Mouse (Mus musculus) embryo, embryonic 10.5 days (tissue): ENCODE measurements around the gene Nrf1.

Experiments
- DNase-seq: peaks from one replicate; pipeline ENCODE4 v3.0.0-alpha.2; 2015; ENCODE audit warnings: low spot score

Nrf1 gene

DNA sequence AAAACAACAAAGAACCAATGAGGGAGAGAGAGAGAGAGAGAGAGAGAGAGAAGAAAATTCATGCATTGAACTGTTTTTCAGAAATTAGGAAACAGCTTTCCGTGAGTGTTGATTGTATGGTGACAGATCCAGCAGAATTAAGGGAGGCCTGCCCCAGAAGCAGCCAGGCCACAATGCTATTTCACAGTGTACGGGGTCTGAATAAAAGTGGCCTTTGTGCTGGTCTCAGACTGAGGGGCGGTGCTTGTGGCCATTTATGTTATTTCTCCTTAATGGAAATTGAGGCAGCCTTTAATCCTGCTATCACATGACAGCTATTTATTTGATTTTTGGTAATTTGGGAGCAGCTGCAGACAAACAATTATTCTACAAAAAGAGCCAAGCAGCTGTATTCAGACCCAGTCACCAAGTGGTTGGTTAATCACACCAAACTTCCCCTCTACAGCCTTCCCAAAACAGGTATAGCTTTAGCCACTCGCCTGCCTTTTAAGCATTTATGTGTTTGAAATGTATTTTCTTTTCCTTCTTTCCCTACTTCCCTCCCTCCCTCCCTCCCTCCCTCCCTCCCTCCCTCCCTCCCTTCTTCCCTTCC lies 31.2 kb downstream of the Nrf1 start:
- DNase-seq, result peak; percentile 32

DNA sequence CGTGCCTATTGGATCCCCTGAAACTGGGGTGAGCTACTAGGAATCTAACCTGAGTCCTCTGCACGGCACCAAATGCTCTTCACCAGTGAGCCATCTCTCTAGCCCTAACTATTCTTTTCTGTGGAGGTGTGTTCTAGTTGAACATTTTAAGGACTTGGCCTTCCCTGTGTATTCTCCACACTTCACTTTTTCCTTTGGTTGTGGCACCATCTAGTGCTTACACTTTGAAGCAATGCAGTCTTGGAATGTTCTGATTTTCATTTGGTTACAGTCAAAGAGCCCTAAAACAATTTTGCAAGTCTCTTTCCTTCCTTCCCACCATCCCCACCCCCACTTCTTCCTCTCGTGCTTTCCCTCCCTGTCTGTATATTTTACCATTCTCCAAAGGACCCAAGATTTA lies 33.6 kb downstream of the Nrf1 start:
- peak; percentile 21 for DNase-seq

GRCm38 (mm10) chr6:30083307-30083706 lies 35.5 kb downstream of the Nrf1 start:
- DNase-seq, result no peak

DNA sequence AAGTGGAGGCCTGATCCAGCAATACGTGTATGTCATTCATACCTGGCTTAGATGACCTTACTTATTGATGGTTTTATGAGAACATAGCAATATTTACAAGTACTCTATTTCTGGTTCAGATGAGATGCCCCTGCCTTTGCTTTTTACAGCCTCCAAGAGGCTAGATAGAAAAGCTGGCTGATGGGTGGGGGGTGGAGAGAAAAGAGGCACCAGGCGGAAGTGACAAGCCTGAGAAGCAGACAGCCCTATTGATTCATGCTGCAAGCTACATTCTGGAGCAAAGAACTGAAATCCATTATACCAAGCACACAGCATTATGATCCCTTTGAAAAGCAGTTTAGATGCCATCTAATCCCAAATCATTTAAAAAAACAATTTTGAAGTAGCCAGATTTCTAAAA lies 37.6 kb downstream of the Nrf1 start:
- DNase-seq, result peak; percentile 12

GRCm38 (mm10) chr6:30091221-30091620 lies 43.4 kb downstream of the Nrf1 start:
- DNase-seq, result no peak

- no peak for DNase-seq
These were observed 45.0 kb downstream of the Nrf1 start for GRCm38 (mm10) chr6:30092816-30093215.

DNA sequence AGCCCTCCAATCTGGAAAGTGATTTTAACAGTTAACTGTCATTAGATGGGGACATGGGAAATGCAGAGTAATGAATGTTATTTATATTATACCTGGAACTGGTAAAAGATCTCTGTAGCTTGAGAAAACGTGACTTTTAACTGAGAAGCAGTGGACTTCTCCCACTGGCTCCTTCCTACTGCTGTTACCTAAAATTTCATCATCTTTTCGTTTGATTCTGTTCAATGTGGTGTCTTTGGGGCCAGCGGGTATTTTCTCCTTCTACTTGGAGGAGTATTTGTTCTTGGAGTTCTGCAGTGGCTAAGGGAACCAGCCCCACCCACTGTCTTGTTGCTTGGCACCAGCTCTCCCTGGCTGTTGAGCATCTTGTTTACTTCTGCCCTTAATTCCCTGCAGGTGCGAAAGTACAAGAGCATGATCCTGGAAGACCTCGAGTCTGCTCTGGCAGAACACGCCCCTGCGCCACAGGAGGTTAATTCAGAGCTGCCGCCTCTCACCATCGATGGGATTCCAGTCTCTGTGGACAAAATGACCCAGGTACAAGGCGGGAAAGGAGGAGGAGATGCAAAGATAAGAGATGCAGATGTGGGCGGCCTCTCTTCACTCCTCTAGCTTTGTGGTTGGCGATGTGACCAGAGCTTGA lies 54.1 kb downstream of the Nrf1 start:
- DNase-seq, result no peak

GRCm38 (mm10) chr6:30106091-30106490 lies 58.3 kb downstream of the Nrf1 start:
- no peak for DNase-seq

GRCm38 (mm10) chr6:30107456-30107855 lies 59.7 kb downstream of the Nrf1 start:
- DNase-seq, result no peak

DNA sequence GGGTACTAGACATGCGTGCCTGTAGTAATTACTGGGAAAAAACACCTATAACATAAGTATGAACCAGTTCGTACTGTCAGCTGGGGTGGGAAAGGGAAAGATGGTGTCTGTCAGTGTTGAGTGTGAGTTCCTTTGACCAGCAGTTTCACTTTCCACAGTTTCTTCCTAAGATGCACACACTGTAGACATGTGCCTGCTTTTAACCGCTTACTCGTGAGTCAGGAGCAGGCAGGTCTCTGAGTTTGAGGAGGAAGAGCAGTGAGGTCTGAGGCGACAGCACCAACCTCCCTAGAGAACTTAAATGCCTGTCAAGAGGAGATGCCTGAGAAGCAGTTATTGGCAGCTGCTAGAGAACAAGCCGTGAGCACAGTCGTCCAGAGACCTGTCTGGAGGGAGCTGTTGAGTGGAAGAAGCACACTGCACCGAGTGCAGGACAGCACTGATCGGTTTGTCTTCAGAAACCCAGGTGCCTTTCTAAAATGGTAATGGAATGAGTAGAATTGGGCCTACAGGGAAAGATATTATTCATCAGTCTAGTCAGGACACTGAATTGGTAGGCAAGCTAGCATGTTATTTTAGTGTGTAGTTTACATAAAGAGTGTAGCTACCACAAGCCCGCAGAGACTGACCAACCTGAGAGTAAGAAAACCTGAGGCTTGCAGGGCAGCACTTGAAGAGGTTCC lies 62.2 kb downstream of the Nrf1 start:
- DNase-seq, result no peak

DNA sequence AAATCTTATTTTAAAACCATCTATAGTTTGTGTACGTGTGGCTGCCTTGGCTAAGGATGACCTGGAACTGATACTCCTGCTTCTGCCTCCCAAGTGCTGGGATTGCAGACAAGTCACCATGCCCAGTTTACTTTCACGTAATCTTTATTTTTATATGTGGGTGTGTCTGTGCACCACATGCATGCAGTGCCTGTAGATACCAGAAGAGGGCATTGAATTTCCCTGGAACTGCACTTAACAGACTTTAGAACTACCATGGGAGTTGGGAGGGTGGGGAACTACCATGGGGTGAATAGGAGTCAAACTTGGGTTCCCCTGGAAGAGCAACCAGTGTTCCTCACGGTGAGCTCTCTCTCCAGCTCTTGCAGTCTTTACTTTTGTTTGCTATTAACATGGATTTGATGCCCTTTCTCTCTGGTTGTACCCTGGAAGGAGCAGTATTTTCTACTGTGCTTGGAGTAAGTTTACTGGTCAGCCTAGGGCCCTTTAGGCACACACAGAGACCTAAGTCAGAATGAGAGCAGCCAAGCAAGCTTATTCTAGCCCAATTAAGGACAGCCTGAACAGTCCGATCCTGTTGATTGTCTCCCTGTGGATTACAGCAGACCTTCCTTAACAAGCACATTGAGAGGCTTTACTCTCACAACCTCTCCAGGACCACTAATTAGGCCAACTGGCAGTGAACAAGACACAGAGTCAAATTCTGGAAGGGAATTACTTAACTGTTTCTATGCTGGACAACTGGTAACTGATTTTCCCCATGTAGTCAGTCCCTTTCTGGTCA lies 64.8 kb downstream of the Nrf1 start:
- DNase-seq, result peak; percentile 12

DNA sequence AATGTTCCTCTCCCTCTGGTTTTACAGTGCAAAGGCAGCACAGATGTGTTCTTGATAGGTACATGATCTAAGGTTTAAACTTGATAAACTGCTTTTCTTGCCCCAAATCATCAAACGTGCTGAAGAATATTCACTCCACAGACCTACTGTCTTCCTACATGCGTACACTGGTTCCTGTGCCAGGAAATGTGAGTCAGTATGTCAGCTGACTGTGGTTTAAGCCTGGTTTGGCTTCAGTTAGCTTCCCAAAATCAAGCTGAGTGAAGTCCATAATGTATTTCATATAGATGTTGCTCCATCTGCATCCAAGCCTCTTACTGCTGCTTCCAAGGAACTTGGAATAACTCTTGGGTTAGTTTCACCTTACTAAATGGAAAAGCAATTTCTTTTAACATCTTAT lies 66.3 kb downstream of the Nrf1 start:
- no peak for DNase-seq

DNA sequence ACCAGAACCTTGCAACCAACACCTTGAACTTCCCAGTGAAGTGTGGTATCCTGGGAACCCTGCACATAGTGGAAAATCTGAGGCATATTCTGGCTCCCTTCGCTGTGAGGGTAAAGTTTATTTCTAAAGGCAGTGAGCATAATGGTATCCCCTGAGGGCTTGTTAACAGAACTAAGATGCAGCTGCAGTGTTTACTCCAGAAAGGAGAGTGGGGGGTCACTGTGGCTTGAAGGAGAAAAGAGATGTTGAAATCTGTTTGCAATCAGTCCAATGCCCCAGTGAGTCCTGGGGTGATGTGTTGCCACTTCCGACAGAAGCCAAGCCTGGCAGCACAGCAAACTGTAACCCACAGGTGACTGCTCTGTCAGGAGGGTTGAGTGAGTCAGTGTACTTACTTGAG lies 73.4 kb downstream of the Nrf1 start:
- DNase-seq, result no peak

- no peak for DNase-seq
These were observed 73.8 kb downstream of the Nrf1 start for GRCm38 (mm10) chr6:30121600-30121999.

DNA sequence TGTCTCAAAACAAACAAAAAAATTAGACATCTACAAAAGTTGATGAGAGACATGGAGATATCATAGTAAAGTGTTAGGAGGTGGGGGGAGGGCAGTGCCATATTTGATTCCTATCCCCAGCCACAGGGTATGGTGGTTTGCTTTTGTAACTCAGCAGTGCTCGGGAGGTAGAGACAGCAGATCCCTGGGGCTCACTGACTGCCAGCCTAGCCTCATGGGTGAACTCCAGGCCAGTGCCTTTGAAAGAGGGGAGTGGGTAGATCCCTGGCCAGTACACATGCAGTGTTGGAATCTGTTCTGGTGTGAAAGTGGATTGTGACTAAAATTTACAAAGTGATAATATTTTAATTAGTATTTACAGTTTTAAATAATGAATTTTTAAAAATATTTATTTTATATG lies 75.6 kb downstream of the Nrf1 start:
- no peak for DNase-seq

DNA sequence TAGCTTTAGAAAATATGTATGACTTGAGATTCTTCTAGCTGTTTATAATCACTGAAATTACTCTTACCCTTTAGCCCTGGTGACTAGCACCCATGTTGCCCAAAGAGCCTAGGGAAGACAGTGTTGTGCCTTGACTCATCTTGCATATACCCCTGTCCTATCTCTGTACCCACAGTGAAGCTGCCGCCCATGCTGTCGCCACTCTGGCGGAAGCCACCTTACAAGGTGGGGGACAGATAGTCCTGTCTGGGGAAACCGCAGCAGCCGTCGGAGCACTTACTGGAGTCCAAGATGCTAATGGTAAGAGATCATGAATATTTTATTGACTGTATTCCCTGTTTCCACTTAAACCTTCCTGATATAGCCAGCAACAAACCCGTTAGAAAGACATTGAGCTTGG lies 78.3 kb downstream of the Nrf1 start:
- DNase-seq, result no peak

DNA sequence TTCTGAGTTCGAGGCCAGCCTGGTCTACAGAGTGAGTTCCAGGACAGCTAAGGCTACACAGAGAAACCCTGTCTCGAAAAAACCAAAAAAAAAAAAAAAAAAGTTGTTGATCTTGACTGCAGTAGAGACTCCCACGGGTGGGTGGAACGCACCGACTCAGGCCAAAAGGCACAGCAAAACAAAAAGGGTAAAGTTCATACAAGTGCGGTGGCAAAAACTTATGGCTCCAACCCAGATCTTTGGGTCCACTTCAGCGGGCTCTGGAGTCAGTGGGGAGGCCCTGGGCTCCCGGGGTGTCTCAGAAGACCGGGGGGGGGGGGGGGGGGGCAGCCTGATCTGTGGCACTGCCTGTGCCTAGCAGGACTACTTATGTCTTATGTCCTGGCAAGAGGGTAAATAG lies 79.0 kb downstream of the Nrf1 start:
- no peak for DNase-seq

- no peak for DNase-seq
These were observed 84.6 kb downstream of the Nrf1 start for GRCm38 (mm10) chr6:30132399-30132798.

GRCm38 (mm10) chr6:30135590-30135989 lies 87.8 kb downstream of the Nrf1 start:
- DNase-seq, result no peak

DNA sequence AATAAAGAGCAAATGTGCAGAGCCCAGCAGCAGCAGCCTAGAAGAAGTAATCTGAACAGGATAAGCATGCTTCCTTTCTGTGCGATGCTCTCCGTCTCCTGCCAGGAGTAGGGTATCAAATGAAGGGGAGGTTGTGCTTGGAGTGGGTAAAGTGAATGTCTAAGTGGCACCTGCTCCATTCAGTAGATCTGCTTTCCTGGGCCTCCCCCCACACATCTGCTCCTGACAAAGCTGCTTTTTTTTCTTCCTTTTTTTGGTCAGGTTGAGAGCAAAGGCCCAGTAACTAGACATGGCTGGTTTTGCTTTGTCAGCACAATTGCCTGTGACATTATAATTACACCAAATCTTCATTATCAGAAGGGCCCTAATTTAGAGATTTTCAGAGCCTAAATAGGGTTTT lies 89.4 kb downstream of the Nrf1 start:
- DNase-seq, result no peak

DNA sequence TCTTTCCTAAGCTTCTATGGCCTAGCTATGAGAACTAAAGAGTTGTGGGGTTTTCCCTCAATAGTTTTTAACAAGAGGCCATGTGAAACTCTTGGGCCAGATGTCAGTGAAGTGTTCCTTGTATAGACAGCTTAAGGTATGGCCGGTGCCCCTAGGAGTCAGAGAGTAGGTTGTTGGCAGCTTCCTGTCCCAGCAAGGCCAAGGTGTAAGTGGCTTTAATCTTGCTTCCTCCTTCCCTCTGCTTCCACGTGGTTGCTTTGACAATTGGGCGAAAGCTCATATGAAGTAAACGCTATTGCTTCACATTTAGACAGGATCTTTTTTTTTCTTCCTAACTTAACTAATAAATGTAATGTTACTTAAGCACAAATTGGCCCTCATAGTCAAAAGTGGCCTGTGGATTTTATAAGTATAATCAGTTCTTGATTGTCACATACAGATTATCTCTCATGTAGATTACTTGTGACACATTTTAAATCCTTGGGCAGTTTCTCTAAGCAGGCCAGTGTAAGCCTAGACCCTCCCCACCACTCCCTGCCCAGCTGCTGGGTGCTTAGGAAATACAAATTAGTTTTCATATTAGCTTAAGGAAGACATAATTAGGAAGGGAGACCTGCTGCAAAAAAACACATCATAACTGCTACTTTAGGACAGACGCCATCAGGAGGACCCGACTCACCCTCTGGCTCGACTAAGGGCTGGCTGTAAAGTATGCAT lies 91.7 kb downstream of the Nrf1 start:
- no peak for DNase-seq

GRCm38 (mm10) chr6:30143263-30143662 lies 95.5 kb downstream of the Nrf1 start:
- DNase-seq, result no peak
